Mouse (Mus musculus) liver, postnatal 0 days (tissue): Measurements from ENCODE around the gene Ifnar1.

Source experiments
- CTCF ChIP-seq: sonication (generic); IDR thresholded peaks from 2 replicates; pipeline ENCODE4 v1.5.1; 2016; ENCODE audit warnings: antibody characterized with exemption, low read depth
- EP300 ChIP-seq: IDR thresholded peaks from 2 replicates; pipeline ENCODE4 v1.6.1; 2016; ENCODE audit warnings: antibody characterized with exemption, low read depth, mild to moderate bottlenecking

DNA sequence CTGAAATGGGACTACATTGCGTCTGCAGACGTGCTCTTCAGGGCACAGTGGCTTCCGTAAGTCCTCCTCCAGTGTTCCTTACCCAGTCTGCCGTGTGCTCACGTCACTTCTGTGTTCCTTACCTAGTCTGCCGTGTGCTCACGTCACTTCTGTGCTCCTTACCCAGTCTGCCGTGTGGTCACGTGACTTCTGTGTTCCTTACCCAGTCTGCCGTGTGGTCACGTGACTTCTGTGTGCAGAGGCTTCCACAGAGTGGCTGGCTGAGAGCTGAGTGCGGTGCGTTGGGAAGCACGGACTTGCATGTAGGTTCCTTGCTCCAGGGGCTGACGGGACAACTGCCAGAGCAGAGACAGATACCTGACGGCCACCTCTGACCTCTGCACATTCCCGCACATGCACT is 11.2 kb downstream of the Ifnar1 start:
- no peak for TF ChIP-seq EP300
- no peak for TF ChIP-seq CTCF
